Mouse (Mus musculus): ENCODE measurements around the gene Scarf1. TPM values are rescaled to one million over a fixed set of nuclear protein-coding genes. Genes with fewer than 3 reads are reported as not detected.

The Scarf1 gene
- 3.3 TPM in 2 replicates for polyA plus RNA-seq (2015; fragmentation: Nextera tagmentation; extraction: Ambion mirVana)

DNA sequence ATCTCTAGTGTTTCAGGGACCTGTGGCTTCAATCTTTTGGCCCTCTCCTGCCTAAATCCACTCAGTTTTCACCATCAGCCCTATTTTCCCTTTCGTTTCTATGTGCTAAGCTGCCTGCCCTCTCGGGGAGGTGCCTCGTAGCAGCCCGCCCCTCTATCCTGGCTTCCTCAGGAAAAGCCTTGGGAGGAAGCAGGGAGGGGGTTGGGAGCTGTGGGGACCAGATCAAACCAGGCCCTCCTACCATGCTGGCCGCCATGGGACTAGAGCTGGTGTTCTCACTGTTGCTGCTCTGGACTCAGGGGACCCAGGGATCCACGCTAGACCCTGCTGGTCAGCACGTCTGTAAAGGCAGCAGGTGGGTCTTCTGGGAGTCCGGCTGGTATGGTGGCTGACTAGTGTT, at the start of gene Scarf1:
Scarf1 (plus strand) TSS at position 205 of the 400 bp plus-strand sequence.
- no peak for ATAC-seq
- no peak within 1 kb of the TSS for H3K4me3 ChIP-seq
- no peak within 1 kb of the TSS for H3K27ac ChIP-seq
- no peaks in the 10 kb centered on the region for H3K27me3 ChIP-seq
- H3K4me1 ChIP-seq = peaks cover 17% of the 10 kb centered on the region
- no peaks in the 10 kb centered on the region for H3K9me3 ChIP-seq (replicated peaks)
- H3K36me3 ChIP-seq (ENCODE audit: poor library complexity, severe bottlenecking) = peaks cover 23% of the 10 kb centered on the region
- no peak within 1 kb of the TSS for H3K9ac ChIP-seq
- H3K4me2 ChIP-seq = no peak within 1 kb of the TSS
- 64% methylated on average over 8 of the region's 8 CpGs for WGBS

DNA sequence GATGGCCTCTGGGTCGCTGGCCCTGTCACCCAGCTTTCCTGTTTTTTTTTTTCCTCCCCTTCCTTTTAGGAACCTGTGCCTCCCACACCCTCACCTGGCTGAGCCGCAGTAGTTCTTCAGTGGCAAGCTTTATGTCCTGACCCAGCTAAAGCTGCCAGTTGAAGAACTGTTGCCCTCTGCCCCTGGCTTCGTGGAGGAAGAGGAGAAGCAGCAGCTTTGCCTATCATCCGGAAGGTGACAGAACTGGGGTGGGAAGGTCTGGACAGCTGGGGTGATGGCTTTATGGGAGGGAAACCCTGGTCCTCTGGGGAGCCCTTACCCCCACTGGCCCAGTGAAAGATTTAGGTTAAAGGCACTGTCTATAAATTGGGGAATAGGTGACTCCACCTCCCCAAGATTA, 49.7 kb upstream of the Scarf1 start:
- Histone ChIP-seq H3K4me1 (peaks cover 32% of the 10 kb centered on the region), H3K9me3 (replicated peaks) (no peaks in the 10 kb centered on the region; the same call in 1 of the 2 replicates), H3K36me3 (ENCODE audit: poor library complexity, severe bottlenecking) (peaks cover 10% of the 10 kb centered on the region), H3K4me3 (no peak overlapping the region), H3K27me3 (peaks cover 3% of the 10 kb centered on the region; the same call in 1 of the 2 replicates), H3K27ac (no peak overlapping the region), H3K9ac (no peak overlapping the region), H3K4me2 (no peak overlapping the region)
- WGBS = 73% methylated on average over 4 of the region's 4 CpGs
- no peak for ATAC-seq

DNA sequence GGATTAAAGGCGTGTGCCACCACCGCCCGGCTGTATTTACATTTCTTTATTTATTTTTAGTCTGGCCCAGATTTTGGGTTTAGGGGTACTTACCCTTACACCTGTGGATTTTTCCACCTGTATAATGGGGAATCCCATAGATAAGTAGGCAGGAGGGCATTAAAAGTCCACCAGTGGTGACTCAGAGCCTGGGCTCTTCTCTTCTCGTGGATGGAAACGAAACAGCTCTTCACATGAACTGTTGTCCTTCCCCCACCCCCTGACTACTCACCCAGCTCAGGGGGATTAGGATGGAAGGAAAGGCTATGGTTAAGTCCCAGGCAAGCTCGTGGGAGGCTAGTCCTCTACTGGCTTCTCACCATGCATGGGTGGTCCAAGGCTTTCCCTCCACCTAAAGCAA, 48.9 kb upstream of the Scarf1 start:
- Histone ChIP-seq H3K27me3 (peaks cover 3% of the 10 kb centered on the region; the same call in 1 of the 2 replicates), H3K36me3 (ENCODE audit: poor library complexity, severe bottlenecking) (peaks cover 10% of the 10 kb centered on the region), H3K4me3 (no peak overlapping the region), H3K9ac (no peak overlapping the region), H3K9me3 (replicated peaks) (no peaks in the 10 kb centered on the region; the same call in 1 of the 2 replicates), H3K27ac (no peak overlapping the region), H3K4me2 (no peak overlapping the region), H3K4me1 (peaks cover 32% of the 10 kb centered on the region)
- WGBS = 86% methylated on average over 6 of the region's 6 CpGs
- no peak for ATAC-seq

DNA sequence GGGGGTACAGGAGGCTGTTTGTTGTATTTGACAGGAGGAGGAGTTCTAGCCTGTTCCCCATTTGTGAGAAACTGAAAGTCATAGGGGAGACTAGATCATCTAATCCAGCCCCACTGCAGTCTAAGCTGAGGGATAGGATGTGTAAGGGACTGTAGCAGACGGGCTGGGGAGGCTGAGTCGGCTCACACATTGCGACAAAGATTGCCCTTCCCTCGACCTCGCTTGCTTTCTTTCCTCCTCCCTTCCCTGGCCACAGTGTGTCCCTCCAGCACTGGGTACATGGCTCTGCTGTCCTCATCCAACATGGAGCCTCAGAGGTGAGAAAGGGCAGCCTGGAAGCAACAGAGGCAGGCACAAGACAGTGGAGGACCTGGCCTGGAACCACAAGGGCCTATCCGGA, 48.3 kb upstream of the Scarf1 start:
- no peak overlapping the region for H3K27ac ChIP-seq
- peaks cover 27% of the 10 kb centered on the region for H3K4me1 ChIP-seq
- H3K9me3 ChIP-seq (replicated peaks) = no peaks in the 10 kb centered on the region; the same call in 1 of the 2 replicates
- H3K9ac ChIP-seq = no peak overlapping the region
- H3K4me3 ChIP-seq = no peak overlapping the region
- 83% methylated on average over 6 of the region's 6 CpGs for WGBS
- peaks cover 3% of the 10 kb centered on the region; the same call in 1 of the 2 replicates for H3K27me3 ChIP-seq
- H3K36me3 ChIP-seq (ENCODE audit: poor library complexity, severe bottlenecking) = peaks cover 10% of the 10 kb centered on the region
- H3K4me2 ChIP-seq = no peak overlapping the region
- no peak for ATAC-seq

DNA sequence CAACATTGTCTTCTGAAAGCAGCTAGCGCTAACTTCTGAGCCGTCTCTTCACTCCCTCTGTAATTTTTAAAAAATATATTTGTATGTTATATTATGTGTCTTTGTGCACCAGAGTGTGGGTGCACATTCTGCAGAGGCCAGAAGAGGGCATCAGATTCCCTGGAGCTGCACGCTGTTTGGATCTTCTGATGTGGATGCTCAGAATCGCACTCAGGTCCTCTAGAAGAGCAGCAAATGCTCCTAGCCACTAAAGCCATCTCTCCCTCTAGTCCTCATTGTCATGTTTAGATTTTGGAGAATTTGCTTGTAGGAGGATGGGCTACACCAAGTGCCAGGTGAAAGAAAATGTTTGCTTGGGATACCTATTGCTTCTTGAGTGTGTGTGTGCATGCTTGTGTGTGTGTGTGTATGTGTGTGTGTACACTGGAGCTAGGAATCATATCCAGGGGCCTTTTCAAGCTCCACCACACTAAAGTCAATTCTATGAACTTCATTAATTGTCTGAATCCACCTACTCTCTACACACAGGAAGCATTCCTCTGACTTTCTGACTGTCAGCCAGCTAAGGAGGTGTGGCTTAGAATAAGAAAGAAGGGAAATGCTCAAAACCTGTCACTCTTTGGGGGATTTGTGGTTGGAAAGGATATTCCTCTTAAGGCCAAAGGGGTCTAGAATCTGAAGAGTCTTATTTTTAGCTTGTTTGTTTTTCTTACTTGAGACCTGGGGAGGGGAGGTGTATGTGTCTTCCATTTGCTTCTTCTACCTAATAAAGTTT, 46.4 kb upstream of the Scarf1 start:
- Histone ChIP-seq H3K4me2 (no peak overlapping the region), H3K9ac (no peak overlapping the region), H3K9me3 (replicated peaks) (no peaks in the 10 kb centered on the region; the same call in 1 of the 2 replicates), H3K27me3 (peaks cover 3% of the 10 kb centered on the region; the same call in 1 of the 2 replicates), H3K4me1 (peaks cover 20% of the 10 kb centered on the region), H3K36me3 (ENCODE audit: poor library complexity, severe bottlenecking) (peaks cover 10% of the 10 kb centered on the region), H3K27ac (no peak overlapping the region), H3K4me3 (no peak overlapping the region)
- WGBS = 97% methylated on average over 4 of the region's 4 CpGs
- ATAC-seq = no peak

DNA sequence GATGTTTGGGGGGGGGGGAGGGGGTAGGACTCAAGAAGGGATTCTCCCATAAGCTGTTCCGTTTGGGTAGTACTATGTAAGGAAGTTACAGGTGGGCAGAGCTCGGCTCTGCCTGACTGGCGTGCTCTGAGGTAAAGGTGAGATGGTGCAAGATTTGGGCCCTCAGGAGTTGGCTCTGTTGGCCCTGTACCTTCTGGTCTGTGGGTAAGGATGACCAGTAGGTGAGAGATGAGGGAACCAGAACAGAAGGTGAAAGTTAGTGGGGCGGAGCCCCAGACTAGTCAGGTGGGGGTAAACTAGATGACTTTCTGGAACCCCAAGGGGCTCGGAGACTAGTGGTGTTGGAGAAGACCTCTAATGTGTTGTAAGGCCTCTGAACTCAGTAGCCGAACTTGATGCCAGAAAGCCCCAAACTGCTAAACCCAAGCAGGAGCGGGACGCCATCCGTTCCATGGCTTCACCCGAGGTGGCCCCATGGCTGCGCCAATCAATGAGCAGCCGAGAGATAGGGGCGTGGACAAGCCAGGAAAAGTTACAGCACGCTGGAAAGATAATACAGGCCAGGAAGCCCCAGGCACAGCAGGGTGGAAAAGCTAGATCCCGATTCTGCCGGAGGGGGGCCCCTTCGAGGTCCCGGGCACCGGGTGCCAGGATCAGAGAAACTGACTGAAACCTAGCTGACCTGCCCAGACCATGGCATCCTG, 45.7 kb upstream of the Scarf1 start:
- H3K4me2 ChIP-seq = peak overlapping the region; percentile 60
- ATAC-seq = no peak; the same call in 1 of the 2 replicates
- H3K9me3 ChIP-seq (replicated peaks) = no peaks in the 10 kb centered on the region; the same call in 1 of the 2 replicates
- no peak overlapping the region for H3K27ac ChIP-seq
- H3K9ac ChIP-seq = peak overlapping the region; percentile 37
- peaks cover 13% of the 10 kb centered on the region for H3K4me1 ChIP-seq
- H3K36me3 ChIP-seq (ENCODE audit: poor library complexity, severe bottlenecking) = peaks cover 10% of the 10 kb centered on the region
- H3K4me3 ChIP-seq = peak overlapping the region; percentile 27
- WGBS = 18% methylated on average over 19 of the region's 19 CpGs
- H3K27me3 ChIP-seq = peaks cover 3% of the 10 kb centered on the region; the same call in 1 of the 2 replicates

DNA sequence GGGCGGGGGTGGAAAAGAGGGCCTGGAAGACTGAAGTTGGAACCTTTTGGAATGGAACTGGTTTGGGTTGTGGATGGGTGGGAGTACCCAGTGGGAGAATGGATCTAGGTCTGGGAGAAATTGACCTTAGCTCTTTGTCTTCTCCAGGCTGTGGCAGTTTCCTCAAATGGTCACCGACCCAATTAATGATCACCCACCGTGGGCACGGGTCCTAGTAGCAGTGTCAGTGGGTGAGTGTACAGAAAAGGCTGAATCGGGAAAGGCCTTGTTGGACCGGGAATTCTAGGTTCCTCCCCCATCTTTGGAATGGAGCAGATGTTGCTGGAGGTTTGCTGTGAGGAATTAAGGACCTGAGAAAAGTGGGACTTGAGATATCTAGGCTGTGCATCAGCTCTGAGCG, 44.9 kb upstream of the Scarf1 start:
- Histone ChIP-seq H3K9ac (peak overlapping the region; percentile 37; the same call in 1 of the 2 replicates), H3K36me3 (ENCODE audit: poor library complexity, severe bottlenecking) (peaks cover 10% of the 10 kb centered on the region), H3K9me3 (replicated peaks) (no peaks in the 10 kb centered on the region; the same call in 1 of the 2 replicates), H3K27me3 (peaks cover 6% of the 10 kb centered on the region; the same call in 1 of the 2 replicates), H3K4me3 (peak overlapping the region; percentile 27), H3K4me2 (peak overlapping the region; percentile 60), H3K4me1 (peaks cover 8% of the 10 kb centered on the region), H3K27ac (no peak overlapping the region)
- ATAC-seq = no peak
- 69% methylated on average over 7 of the region's 7 CpGs for WGBS

DNA sequence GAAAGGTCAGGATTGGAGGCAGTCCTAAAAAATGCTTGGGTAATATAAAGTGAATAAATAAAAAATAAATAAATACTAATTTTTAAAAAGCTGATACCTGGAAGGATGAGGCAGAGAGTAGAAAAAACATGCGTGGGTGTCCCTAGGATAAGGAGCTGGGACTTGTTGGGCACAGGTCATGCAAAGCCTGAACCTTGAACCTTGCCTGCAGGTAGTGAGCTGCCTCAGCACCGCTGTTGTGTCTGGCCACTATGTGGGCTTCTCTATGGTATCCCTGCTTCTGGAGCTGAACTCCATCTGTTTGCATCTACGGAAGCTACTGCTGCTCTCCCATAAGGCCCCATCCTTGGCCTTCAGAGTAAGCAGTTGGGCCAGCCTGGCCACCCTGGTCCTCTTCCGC, 44.1 kb upstream of the Scarf1 start:
- Histone ChIP-seq H3K4me1 (peaks cover 8% of the 10 kb centered on the region), H3K9me3 (replicated peaks) (no peaks in the 10 kb centered on the region; the same call in 1 of the 2 replicates), H3K36me3 (ENCODE audit: poor library complexity, severe bottlenecking) (peaks cover 10% of the 10 kb centered on the region), H3K4me2 (no peak overlapping the region), H3K27ac (no peak overlapping the region), H3K9ac (no peak overlapping the region), H3K27me3 (peaks cover 6% of the 10 kb centered on the region; the same call in 1 of the 2 replicates), H3K4me3 (no peak overlapping the region)
- ATAC-seq = no peak
- WGBS = 94% methylated on average over 4 of the region's 4 CpGs

DNA sequence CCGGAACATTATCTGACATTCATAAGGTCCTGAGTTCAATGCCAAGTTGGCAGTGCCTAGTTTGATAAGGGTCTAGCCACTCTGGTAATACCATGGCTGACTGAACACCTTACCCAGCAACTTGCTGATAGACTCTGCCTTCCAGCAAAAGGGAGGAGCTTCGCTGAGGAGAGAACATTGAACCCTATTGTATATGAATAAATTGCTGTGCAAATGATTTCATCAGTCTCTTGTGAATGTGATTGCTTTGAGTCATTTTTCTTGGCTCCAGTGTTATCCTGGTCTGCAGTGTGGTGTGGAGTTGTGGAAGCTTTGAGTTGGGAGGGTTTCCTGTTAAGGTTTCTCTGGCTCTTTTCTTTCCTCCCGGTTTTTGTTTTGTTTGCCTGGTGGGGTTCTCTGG, 42.7 kb upstream of the Scarf1 start:
- Histone ChIP-seq H3K4me2 (no peak overlapping the region), H3K27me3 (peaks cover 6% of the 10 kb centered on the region; the same call in 1 of the 2 replicates), H3K9me3 (replicated peaks) (no peaks in the 10 kb centered on the region; the same call in 1 of the 2 replicates), H3K9ac (no peak overlapping the region), H3K4me1 (peaks cover 8% of the 10 kb centered on the region), H3K27ac (no peak overlapping the region), H3K36me3 (ENCODE audit: poor library complexity, severe bottlenecking) (peaks cover 4% of the 10 kb centered on the region), H3K4me3 (no peak overlapping the region)
- ATAC-seq = no peak
- 90% methylated on average over 3 of the region's 3 CpGs for WGBS

DNA sequence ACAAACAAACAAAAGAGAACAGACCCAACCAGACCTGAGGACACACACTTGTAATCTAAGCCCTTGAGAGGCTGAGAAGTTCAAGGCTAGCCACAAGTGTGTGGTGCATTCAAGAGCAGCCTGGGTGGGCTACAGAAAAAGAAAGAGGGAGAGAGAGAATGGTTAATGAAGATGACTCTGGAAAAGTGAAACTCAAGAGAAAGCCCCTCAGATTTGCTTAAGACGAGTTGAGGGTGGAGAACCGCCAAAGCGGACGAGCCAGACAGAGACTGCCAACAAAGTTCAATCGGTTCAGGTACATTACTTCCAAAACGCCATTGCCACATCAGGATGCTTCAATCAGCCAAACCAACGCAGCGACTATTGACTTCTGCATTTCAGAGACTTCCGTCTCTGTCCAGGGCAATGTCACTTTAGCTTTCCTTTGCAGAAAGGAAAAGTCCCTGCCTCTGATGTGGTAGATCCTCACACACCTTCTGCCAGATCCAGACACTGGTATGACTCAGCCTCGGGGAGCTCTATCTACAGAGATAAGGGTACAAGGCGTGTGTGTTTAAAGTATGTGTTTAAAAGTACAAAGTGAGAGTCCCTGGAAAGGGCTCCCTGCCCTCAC, 40.8 kb upstream of the Scarf1 start:
- no peak overlapping the region for H3K4me3 ChIP-seq
- WGBS = 93% methylated on average over 11 of the region's 11 CpGs
- ATAC-seq = no peak

DNA sequence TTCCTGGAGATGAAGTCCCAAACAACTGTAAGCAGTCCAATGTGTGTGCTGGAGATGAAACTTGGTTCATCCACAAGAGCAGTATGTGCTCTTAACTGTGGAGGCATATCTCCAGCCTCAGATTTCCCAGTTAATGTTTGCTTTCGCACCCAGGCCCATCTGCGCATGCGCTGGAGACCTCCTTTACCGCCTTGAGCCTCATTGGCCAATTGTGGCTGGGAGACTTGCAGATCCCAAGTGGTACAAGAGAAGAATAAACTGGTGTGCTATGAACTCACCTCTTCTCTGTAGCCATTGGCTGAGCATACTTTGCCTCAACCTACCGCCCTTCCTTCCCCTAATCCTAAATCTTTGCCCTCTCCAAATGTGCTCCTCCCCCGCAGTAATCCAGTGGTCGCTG, 40.0 kb upstream of the Scarf1 start:
- ATAC-seq = no peak
- no peak overlapping the region for H3K4me2 ChIP-seq
- peaks cover 7% of the 10 kb centered on the region; the same call in 1 of the 2 replicates for H3K27me3 ChIP-seq
- no peaks in the 10 kb centered on the region for H3K4me1 ChIP-seq
- no peak overlapping the region for H3K9ac ChIP-seq
- no peak overlapping the region for H3K4me3 ChIP-seq
- H3K9me3 ChIP-seq (replicated peaks) = no peaks in the 10 kb centered on the region
- H3K27ac ChIP-seq = no peak overlapping the region
- H3K36me3 ChIP-seq (ENCODE audit: poor library complexity, severe bottlenecking) = no peaks in the 10 kb centered on the region
- WGBS = 70% methylated on average over 7 of the region's 7 CpGs

More for the DNA sequence above, 40.8 kb upstream of the Scarf1 start:
- peaks cover 10% of the 10 kb centered on the region for H3K27me3 ChIP-seq
- no peak overlapping the region for H3K9ac ChIP-seq
- no peak overlapping the region for H3K4me2 ChIP-seq
- H3K9me3 ChIP-seq (replicated peaks) = no peaks in the 10 kb centered on the region
- H3K27ac ChIP-seq = no peak overlapping the region
- no peaks in the 10 kb centered on the region for H3K36me3 ChIP-seq (ENCODE audit: poor library complexity, severe bottlenecking)
- peaks cover 7% of the 10 kb centered on the region for H3K4me1 ChIP-seq
